Mouse (Mus musculus) MEL (cell line): ENCODE results near the gene Dynlrb2. TPM values are rescaled to one million over a fixed set of nuclear protein-coding genes. Genes with fewer than 3 reads are reported as not detected.

Source experiments
- DNase-seq: peaks from one replicate; pipeline ENCODE4 v3.0.0; 2011; ENCODE audit warnings: low read depth, low spot score
- H3K27ac ChIP-seq: 2 replicates; pipeline ENCODE4 v1.5.1; 2012; ENCODE audit warnings: low read depth, mild to moderate bottlenecking, control low read depth, low read length, moderate library complexity; ENCODE audit not compliant: control insufficient read depth
- H3K27me3 ChIP-seq, 2 experiments: fragments of 150-350 bp in 1 of 2; sonication (generic) in 1 of 2; 2 replicates each; pipeline ENCODE4 v1.6.1; 2012; ENCODE audit warnings: low read length in 2 of 2, mild to moderate bottlenecking in 2 of 2, improper control_type of control experiment in 1 of 2, moderate library complexity in 1 of 2; ENCODE audit not compliant: insufficient read depth in 2 of 2, control insufficient read depth in 1 of 2
- H3K36me3 ChIP-seq, 2 experiments: 2 replicates each; pipeline ENCODE4 v1.6.1; 2012 to 2014; ENCODE audit warnings: low read length in 2 of 2, improper control_type of control experiment in 1 of 2, inconsistent platforms in 1 of 2, mild to moderate bottlenecking in 1 of 2; ENCODE audit not compliant: insufficient read depth in 2 of 2, control insufficient read depth in 1 of 2
- H3K4me1 ChIP-seq, 2 experiments: fragments of 150-350 bp in 1 of 2; sonication (generic) in 1 of 2; 2 replicates each; pipeline ENCODE4 v1.6.1; 2012; ENCODE audit warnings: low read length in 2 of 2, improper control_type of control experiment in 1 of 2, mild to moderate bottlenecking in 1 of 2; ENCODE audit not compliant: insufficient read depth in 2 of 2, control insufficient read depth in 1 of 2
- H3K4me3 ChIP-seq, 2 experiments: fragments of 150-350 bp in 1 of 2; sonication (generic) in 1 of 2; 2 replicates each; pipeline ENCODE4 v1.5.1; 2012; ENCODE audit warnings: low read depth in 2 of 2, low read length in 2 of 2, mild to moderate bottlenecking in 2 of 2, moderate library complexity in 2 of 2, control low read depth in 1 of 2, improper control_type of control experiment in 1 of 2; ENCODE audit not compliant: control insufficient read depth in 1 of 2, insufficient read depth in 1 of 2
- H3K79me2 ChIP-seq: 2 replicates; pipeline ENCODE4 v1.6.1; 2012; ENCODE audit warnings: mild to moderate bottlenecking, low read length, moderate library complexity; ENCODE audit not compliant: control insufficient read depth, poor library complexity, insufficient read depth
- H3K9ac ChIP-seq: 2 replicates; pipeline ENCODE4 v1.6.1; 2012; ENCODE audit warnings: low read depth, mild to moderate bottlenecking, control low read depth, low read length, moderate library complexity; ENCODE audit not compliant: control insufficient read depth, poor library complexity, severe bottlenecking
- H3K9me3 ChIP-seq: fragments of 150-350 bp; sonication (generic); replicated peaks from 2 replicates; pipeline ENCODE4 v1.6.1; 2012; ENCODE audit warnings: mild to moderate bottlenecking, low read length, improper control_type of control experiment, moderate library complexity; ENCODE audit not compliant: insufficient read depth
- GABPA ChIP-seq: IDR thresholded peaks from 2 replicates; pipeline ENCODE4 v1.6.1; 2012; ENCODE audit warnings: low read depth, mild to moderate bottlenecking, inconsistent platforms, low read length, improper control_type of control experiment, moderate library complexity
- GATA1 ChIP-seq: IDR thresholded peaks from 2 replicates; pipeline ENCODE4 v1.6.1; 2011; ENCODE audit warnings: low read depth, low read length, improper control_type of control experiment
- KAT2A ChIP-seq: conservative IDR thresholded peaks from 2 replicates; pipeline ENCODE4 v1.6.1; 2012; ENCODE audit warnings: low read depth, low read length, improper control_type of control experiment, inconsistent platforms
- MYB ChIP-seq: IDR thresholded peaks from 2 replicates; pipeline ENCODE4 v1.6.1; 2011; ENCODE audit warnings: mild to moderate bottlenecking, low read depth, low read length, improper control_type of control experiment
- NRF1 ChIP-seq: IDR thresholded peaks from 2 replicates; pipeline ENCODE4 v1.6.1; 2014; ENCODE audit warnings: low read depth, mild to moderate bottlenecking, inconsistent platforms, low read length, improper control_type of control experiment, moderate library complexity; ENCODE audit not compliant: poor library complexity, insufficient read depth, severe bottlenecking
- ZKSCAN1 ChIP-seq: IDR thresholded peaks from 2 replicates; pipeline ENCODE4 v1.6.1; 2012; ENCODE audit warnings: low read depth, mild to moderate bottlenecking, inconsistent platforms, low read length, improper control_type of control experiment, moderate library complexity
- polyA plus RNA-seq, 2 experiments: library from polyadenylated mRNA; stranded (reverse) in 1 of 2; unstranded in 1 of 2; fragments of >175 nt in 1 of 2; fragments of >200 nt in 1 of 2; gene quantifications; 2 replicates each; pipeline versions ENCODE4 v1.2.1 to v1.2.4; 2012; ENCODE audit warnings: low replicate concordance in 2 of 2, low read depth in 1 of 2; ENCODE audit not compliant: insufficient read length in 2 of 2, insufficient read depth in 1 of 2, missing spikeins in 1 of 2
- total RNA-seq: library from RNA; depleted of rRNA; stranded (reverse); fragments of 300-350 nt; gene quantifications from 2 replicates; pipeline ENCODE4 v1.2.3, GENCODE M21; 2012; rRNA removed

Dynlrb2 gene
- total and polyA plus RNA-seq, 3 experiments: not detected

DNA sequence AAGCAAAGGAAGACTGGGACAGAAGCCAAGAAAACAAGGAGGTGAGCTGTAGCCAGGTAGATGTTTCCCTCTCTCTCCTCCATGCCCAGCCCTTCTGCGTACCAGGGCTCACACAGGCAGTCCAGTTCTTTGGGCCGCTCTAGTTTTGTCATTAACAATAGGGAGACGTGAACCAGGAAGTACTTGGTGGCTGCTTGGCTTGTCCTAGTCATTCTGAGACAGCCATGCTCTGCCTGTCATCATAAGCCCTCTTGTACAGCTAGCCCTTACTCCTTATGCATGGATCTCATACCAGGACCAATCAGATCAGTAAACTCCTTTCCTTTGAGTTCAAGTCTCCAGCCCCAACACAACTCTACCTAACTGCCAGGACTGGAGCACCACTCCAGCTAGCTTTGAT lies 48.0 kb downstream of the Dynlrb2 start:
- no peak for DNase-seq
- Histone ChIP-seq H3K27ac (no peak overlapping the region), H3K4me3 (no peak overlapping the region), H3K4me1 (no peaks in the 10 kb centered on the region), H3K27me3 (no peaks in the 10 kb centered on the region), H3K9me3 (no peaks in the 10 kb centered on the region; the same call in 1 of the 2 replicates), H3K79me2 (no peaks in the 10 kb centered on the region), H3K9ac (no peak overlapping the region), H3K36me3 (no peaks in the 10 kb centered on the region)
- TF ChIP-seq GABPA (no peak), MYB (no peak), GATA1 (no peak), NRF1 (no peak), KAT2A (no peak), ZKSCAN1 (no peak)

Other genes with a start within 250 kb of the Dynlrb2 start
- gene Cdyl2, start 228.0 kb downstream of the Dynlrb2 start, total RNA-seq: not detected in 2 replicates
- not detected for gene Cdyl2, start 228.0 kb downstream of the Dynlrb2 start, polyA plus RNA-seq